Mouse (Mus musculus) activated CD4-positive, CD25-positive, alpha-beta regulatory T cell, adult 4 months (primary cell): ENCODE measurements around the gene Camk1d. TPM values are rescaled to one million over a fixed set of nuclear protein-coding genes. Genes with fewer than 3 reads are reported as not detected.
"Not testable (repeated sequence)": the region's sequence is repeated elsewhere in the genome, so short reads cannot be mapped to it uniquely, and the experiment has no call there.

Experiments
- ATAC-seq: one replicate; pipeline ENCODE4 v1.8.0; 2017
- polyA plus RNA-seq, 2 experiments: library from polyadenylated mRNA; unstranded; fragments of 100-300 nt; shearing (Covaris generic); gene quantifications; one replicate each; pipeline ENCODE4 v1.2.1; 2017

Camk1d gene
- polyA plus RNA-seq, 2 experiments from 2014 or later, result 8.3 to 10.5 TPM

DNA sequence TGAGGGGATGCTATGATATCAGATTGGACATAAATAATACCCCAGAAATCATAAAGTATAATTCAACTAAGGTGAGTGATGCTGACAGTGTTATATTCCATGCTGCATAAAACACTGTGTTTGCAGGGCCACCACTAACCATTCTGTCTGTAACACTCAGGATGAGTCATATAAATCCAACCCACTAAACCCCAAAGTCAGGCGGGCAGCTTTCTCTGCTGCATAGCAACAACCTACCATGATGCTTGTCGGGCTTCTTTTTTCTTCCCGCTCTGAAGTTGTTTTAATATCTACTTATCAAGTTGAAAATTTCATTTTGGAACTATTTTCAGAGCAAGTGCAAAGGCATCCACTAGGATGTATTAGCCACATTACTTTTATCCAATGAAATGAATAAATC is 161.1 kb downstream of the Camk1d start:
- ATAC-seq, result no peak

GRCm38 (mm10) chr2:5551758-5552255 is 162.5 kb downstream of the Camk1d start:
- no peak for ATAC-seq

GRCm38 (mm10) chr2:5549334-5549733 is 165.0 kb downstream of the Camk1d start:
- no peak for ATAC-seq

DNA sequence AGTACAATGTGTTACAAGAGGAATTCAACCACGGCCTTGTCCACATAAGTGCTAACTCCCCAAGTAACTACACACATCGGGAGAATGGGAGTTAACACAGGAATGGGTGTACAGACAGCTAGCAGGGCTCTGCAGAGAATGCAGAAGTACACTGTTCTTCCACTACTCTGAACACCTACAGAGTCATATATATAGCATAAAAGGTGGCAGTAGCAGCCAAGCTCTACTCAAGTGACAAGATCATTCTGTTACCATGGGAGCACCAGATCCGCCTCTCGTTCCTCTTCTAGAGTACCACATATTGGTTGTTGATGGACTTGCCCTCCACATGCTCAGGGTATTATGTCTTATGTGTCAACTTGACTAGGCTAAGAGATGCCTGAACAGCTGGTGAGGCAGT is 165.4 kb downstream of the Camk1d start:
- no peak for ATAC-seq

DNA sequence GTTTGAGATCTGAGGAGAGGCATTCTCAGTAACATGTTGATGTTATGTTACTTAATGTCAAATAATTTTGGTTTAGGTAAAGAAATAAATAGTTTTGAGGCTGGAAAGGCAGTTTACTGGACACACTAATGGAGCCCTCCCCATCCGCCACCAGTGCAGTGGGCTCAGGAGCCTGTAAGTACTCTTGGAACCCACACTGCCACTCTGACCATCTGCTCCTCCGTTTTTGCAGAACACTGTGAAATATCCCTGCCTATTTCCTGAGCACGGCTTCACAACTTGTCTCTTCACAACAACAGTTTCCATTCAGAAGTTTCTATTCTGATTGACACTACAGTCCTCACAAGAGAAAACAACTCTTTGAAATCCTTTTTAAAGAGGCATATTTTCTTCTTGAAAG is 173.4 kb downstream of the Camk1d start:
- no peak for ATAC-seq

- ATAC-seq, result not testable (repeated sequence)
Measured at GRCm38 (mm10) chr2:5539894-5540293, 174.4 kb downstream of the Camk1d start.

- no peak for ATAC-seq
Measured at GRCm38 (mm10) chr2:5533868-5534267, 180.4 kb downstream of the Camk1d start.

DNA sequence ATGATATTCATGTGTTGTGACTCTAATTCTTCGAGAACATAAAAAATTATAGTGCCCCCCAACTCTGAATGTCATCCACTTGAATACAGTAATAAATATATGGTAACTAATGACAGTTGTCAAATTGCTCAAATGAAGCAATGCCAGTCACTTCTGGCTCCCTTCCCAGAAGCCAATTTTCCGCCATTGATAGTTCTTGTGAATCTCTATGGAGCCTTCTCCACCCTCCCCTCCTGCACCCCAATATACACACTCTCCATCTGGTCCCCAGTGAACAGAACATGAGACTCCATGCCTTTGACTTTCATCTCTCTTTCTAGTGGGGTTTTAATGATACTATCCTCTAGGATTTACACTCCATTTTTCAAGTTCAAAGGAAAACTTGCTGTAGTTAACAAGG is 184.3 kb downstream of the Camk1d start:
- ATAC-seq, result no peak

- ATAC-seq, result no peak
Measured at GRCm38 (mm10) chr2:5519221-5519669, 195.1 kb downstream of the Camk1d start.

GRCm38 (mm10) chr2:5515106-5515505 is 199.2 kb downstream of the Camk1d start:
- ATAC-seq, result no peak

DNA sequence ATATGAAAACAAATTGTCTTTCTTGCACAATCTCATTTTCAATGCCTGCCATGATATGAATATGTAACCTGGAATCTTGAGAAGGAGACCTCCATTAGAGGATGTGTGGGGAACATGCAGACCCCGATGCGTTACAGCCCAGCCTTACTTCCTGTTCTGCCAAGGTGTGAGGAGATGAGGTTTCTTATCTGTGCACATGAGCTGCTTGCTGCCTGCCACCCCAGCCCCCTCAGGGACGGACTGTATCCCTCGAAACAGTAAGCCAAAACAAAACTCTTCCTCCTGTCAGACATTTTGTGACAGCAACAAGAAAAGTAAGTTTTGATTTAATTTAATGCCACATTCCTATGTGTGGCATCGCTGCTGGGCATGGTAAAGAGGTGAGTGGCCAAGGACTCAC is 200.2 kb downstream of the Camk1d start:
- ATAC-seq, result no peak

- no peak for ATAC-seq
Measured at GRCm38 (mm10) chr2:5513621-5514020, 200.7 kb downstream of the Camk1d start.

- ATAC-seq, result no peak
Measured at GRCm38 (mm10) chr2:5510042-5510441, 204.3 kb downstream of the Camk1d start.

DNA sequence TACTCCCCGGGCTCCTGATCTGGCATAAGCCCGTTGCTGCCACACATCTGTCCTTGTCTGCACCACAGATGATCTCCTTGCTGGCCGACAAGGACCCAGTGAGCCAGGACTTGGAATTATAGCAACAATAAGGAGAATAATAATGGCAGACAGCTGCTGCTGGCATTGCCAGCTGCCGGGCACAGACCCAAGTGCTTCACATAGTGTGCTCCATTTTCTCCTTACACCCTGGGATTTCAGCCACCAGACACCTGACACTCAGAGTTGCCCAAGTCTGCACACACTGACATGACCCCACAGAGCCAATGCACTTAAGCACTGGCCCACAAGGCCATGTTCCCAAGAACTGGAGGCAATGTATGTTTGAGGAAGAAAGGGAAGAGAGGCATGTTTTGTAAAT is 214.7 kb downstream of the Camk1d start:
- ATAC-seq, result no peak

DNA sequence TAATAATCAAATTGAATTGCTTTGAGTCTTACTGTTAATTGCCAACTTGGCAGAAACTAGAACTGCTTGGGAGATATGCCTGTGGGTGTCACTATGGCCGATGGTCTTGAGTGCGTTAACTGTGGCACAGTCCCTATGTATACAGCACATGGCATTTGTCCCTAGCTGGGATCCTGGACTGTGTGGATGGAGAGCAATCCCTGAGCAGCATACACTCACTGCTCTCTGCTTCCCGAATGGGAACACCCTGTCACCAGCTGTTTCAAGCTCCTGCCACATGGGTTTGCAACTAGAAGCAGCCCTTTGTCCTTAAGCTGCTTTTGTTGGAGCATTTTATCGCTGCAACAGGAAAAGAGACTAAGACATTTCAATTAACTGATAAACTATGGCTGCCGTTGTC is 224.4 kb downstream of the Camk1d start:
- no peak for ATAC-seq

- ATAC-seq, result no peak
Measured at GRCm38 (mm10) chr2:5487344-5487743, 227.0 kb downstream of the Camk1d start.

DNA sequence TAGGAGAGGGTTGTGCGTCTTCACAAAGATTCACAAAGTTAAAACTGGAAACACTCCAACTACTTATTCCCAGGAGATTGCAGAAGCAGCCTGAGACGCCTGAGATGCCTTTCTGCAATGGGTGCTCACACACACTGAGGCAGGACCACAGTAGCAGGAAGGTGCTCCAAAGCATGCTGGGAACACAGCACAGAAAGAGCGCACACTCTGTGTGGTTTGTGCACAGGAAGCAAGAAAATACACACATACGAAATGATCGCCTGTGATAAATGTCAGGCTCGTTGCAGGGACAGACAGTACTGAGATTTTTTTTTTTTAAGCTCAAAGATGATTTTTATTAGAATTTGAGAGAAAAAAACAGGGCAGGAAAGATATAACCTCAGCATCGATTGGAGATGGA is 227.7 kb downstream of the Camk1d start:
- no peak for ATAC-seq

DNA sequence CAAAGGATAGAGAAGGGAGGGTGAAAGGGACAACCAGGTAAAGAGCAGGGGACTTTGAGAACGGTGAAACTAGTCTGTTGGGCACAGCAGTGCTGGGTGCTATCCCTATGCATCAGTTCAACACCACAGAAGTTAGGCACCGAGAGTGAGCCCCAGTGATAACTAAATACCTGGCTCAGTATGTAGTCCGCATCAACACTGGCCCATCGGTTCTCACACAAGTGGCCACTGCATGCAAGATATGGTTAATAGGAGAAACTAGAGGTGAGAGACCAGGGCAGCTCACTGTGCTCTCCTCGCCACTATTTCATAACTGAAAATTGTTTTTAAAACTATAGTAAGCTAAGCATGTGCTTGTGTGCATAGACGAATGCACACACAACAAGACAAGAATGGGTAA is 228.5 kb downstream of the Camk1d start:
- ATAC-seq, result no peak

DNA sequence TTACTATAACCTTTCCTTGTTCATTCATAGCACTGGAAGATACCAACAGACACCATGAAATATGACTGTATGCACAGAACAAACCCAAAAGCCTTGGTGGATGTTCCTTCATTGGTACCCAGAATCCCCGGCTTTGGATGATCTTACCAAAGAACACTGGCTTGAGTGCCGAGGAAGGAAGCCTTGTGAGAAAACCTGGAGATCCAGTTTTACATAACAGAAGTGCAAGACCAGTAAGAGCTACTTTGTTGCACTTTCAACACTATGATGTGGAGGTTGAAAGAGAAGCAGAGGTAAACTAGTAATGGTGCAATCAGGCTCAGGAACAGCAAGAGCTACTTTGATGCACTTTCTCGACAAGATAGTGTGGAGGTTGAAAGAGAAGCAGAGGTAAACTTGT is 234.4 kb downstream of the Camk1d start:
- ATAC-seq, result no peak

DNA sequence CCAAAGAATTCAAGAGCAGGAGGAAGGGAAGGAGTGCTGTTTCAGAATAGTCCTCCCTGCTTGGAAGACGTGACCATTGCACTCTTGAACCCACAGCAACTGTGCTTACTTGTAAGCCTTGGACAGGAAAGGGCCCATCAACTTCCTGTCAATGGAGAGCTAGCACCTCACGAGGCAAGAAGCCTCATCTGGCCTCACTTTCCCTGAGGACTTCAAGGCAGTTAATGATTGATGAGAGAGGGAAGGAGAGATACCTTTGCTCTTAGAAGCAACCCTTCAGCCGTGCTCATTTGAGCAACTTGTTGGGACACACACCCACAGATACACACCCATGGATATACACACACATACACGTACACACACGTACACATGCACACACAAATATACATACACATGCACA is 235.6 kb downstream of the Camk1d start:
- ATAC-seq, result no peak

DNA sequence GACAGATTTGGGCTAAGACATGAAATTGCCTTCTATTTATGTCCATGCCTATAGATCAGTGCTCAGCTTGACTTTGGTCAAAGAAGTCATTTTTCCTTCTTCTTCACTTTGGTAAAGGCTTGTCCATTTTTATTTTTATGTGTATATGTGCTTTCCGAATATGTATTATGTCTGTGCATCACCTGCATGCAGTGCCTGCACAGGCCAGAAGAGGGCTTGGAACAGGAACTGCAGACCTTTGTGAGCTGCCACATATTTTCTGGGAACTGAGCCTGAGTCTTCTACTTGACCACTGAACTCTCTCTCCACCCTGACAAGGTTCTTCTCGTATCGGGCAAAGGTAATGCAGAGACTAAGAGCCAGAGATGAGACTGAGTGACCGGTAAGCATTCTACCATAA is 236.1 kb downstream of the Camk1d start:
- no peak for ATAC-seq

DNA sequence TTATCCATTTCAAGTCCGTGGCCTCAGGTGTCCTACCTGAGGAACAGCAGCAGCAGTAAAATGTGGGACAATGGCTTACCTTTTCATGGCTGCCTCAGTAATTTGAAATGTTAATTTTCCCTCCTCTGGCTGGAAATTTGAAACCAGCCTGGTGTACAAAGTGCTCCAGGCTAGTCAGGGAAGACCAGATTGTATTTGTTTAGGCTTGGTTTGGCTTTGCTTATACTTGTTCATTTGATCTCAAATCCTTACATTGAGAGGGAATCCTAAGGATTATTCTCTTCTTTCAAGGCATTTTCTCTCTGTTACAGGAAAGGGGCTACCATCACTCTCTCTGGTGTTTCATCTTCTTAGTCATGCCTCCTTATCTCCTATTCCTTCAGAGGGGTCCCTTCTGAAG is 236.8 kb downstream of the Camk1d start:
- ATAC-seq, result no peak

- ATAC-seq, result no peak
Measured at GRCm38 (mm10) chr2:5469366-5469941, 244.9 kb downstream of the Camk1d start.

DNA sequence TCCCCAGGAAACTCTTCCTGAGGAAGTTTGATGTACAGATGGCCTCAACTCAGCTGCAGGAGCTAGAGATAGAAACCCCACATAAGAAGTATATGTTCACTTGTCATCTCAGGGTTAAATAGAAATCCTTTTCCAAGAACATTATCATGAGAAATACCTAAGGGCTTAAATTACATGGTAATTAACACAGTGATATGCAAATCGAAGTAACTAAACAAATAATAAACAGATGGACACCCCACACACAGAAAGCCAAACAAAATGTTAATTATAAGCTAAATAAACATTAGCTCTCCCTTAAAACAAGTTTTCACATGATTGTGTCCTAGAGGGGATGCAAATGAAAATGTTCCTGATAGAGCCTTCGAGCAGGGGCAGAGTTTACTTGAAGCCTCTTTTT is 246.8 kb downstream of the Camk1d start:
- ATAC-seq, result no peak

- ATAC-seq, result no peak
Measured at GRCm38 (mm10) chr2:5458671-5459235, 255.6 kb downstream of the Camk1d start.
